Mouse (Mus musculus) stomach, postnatal 0 days (tissue): ENCODE measurements at regions not wholly inside any gene's neighbourhood (a gene's known extent, or its start where the extent isn't known, plus 50 kb on each side); places are given as distances from the start of the nearest gene placed in this dataset.

ENCODE experiments used
- ATAC-seq: fragments of 200-750 bp; cut with Nextera tagmentation; 2 replicates; pipeline ENCODE4 v1.8.0; 2017; ENCODE audit not compliant: low FRiP score, low TSS enrichment
- DNase-seq: peaks from one replicate; pipeline ENCODE4 v3.0.0-alpha.2; 2016; ENCODE audit warnings: low spot score
- H3K27ac ChIP-seq: fragments of 300-500 bp; sonication (generic); replicated peaks from 2 replicates; pipeline ENCODE4 v1.5.1; 2014; ENCODE audit warnings: mild to moderate bottlenecking, control low read depth
- H3K27me3 ChIP-seq: fragments of 300-500 bp; sonication (generic); 2 replicates; pipeline ENCODE4 v1.6.1; 2014; ENCODE audit warnings: low read length; ENCODE audit not compliant: control insufficient read depth, insufficient read depth
- H3K36me3 ChIP-seq: fragments of 300-500 bp; sonication (generic); 2 replicates; pipeline ENCODE4 v1.6.1; 2014; ENCODE audit warnings: low read length, mixed read lengths; ENCODE audit not compliant: control insufficient read depth, insufficient read depth
- H3K4me1 ChIP-seq: fragments of 300-500 bp; sonication (generic); replicated peaks from 2 replicates; pipeline ENCODE4 v1.6.1; 2014; ENCODE audit warnings: antibody characterized with exemption; ENCODE audit not compliant: control insufficient read depth, insufficient read depth
- H3K4me2 ChIP-seq: fragments of 300-500 bp; sonication (generic); replicated peaks from 2 replicates; pipeline ENCODE4 v1.6.1; 2014; ENCODE audit warnings: low read depth, mild to moderate bottlenecking, control low read depth, moderate library complexity
- H3K4me3 ChIP-seq: fragments of 300-500 bp; sonication (generic); 2 replicates; pipeline ENCODE4 v1.5.1; 2014; ENCODE audit warnings: low read depth, low read length, control low read depth
- H3K9ac ChIP-seq: fragments of 300-500 bp; sonication (generic); 2 replicates; pipeline ENCODE4 v1.6.1; 2014; ENCODE audit warnings: mild to moderate bottlenecking, low read length, control low read depth, mixed read lengths
- H3K9me3 ChIP-seq: fragments of 300-500 bp; sonication (generic); 2 replicates; pipeline ENCODE4 v1.6.1; 2016; ENCODE audit warnings: low read length; ENCODE audit not compliant: control insufficient read depth
- CTCF ChIP-seq: IDR thresholded peaks from 2 replicates; pipeline ENCODE4 v1.5.1; 2016; ENCODE audit warnings: antibody characterized with exemption, low read depth, mild to moderate bottlenecking, moderate library complexity
- EP300 ChIP-seq: optimal IDR thresholded peaks from 2 replicates; pipeline ENCODE3; 2016; ENCODE audit warnings: antibody characterized with exemption
- WGBS: fragments of 180-500 bp; shearing (Covaris S2); extraction: QIAGEN DNeasy Blood & Tissue Kit; methylation state at CpG from one replicate; pipeline ENCODE4 v1.1.7; 2014; 5-methylcytosine and 5-hydroxymethylcytosine counted together

GRCm38 (mm10) chr13:97625391-97625790 is 135.0 kb downstream of the Gm10260 start:
- whole genome bisulfite sequencing = 66% methylated on average over 4 of the region's 4 CpGs
- no peak overlapping the region for H3K9ac ChIP-seq
- H3K27me3 ChIP-seq = no peaks in the 10 kb centered on the region
- H3K4me3 ChIP-seq = no peak overlapping the region
- no peaks in the 10 kb centered on the region for H3K4me1 ChIP-seq
- H3K27ac ChIP-seq = no peak overlapping the region
- H3K36me3 ChIP-seq = no peaks in the 10 kb centered on the region
- TF ChIP-seq CTCF = no peak
- H3K4me2 ChIP-seq = no peak overlapping the region
- no peak for ATAC-seq
- DNase-seq = no peak
- no peaks in the 10 kb centered on the region for H3K9me3 ChIP-seq

GRCm38 (mm10) chr13:97618190-97618586 is 142.2 kb downstream of the Gm10260 start:
- 64% methylated on average over 6 of the region's 6 CpGs for WGBS
- DNase-seq (no peak), ATAC-seq (no peak)
- Histone ChIP-seq H3K4me3 (no peak overlapping the region), H3K4me2 (no peak overlapping the region), H3K9ac (no peak overlapping the region), H3K27ac (no peak overlapping the region; the same call in 1 of the 2 replicates), H3K9me3 (no peaks in the 10 kb centered on the region), H3K27me3 (no peaks in the 10 kb centered on the region), H3K4me1 (no peaks in the 10 kb centered on the region), H3K36me3 (no peaks in the 10 kb centered on the region)
- TF ChIP-seq CTCF = no peak
- TF ChIP-seq EP300 = no peak

- H3K4me1 ChIP-seq = no peaks in the 10 kb centered on the region
- DNase-seq (peak; percentile 36), ATAC-seq (peak; percentile 78; the same call in 1 of the 2 replicates)
- no peaks in the 10 kb centered on the region for H3K36me3 ChIP-seq
- H3K27ac ChIP-seq = peak overlapping the region; percentile 35; the same call in 1 of the 2 replicates
- H3K9ac ChIP-seq = no peak overlapping the region
- no peak for TF ChIP-seq CTCF
- no peaks in the 10 kb centered on the region for H3K9me3 ChIP-seq
- 34% methylated on average over 13 of the region's 13 CpGs for WGBS
- H3K27me3 ChIP-seq = no peaks in the 10 kb centered on the region
- H3K4me3 ChIP-seq = no peak overlapping the region
- no peak overlapping the region for H3K4me2 ChIP-seq
Measured at GRCm38 (mm10) chr13:97617511-97618189, 142.8 kb downstream of the Gm10260 start.

- Histone ChIP-seq H3K4me2 (no peak overlapping the region), H3K4me3 (no peak overlapping the region), H3K36me3 (no peaks in the 10 kb centered on the region), H3K27me3 (no peaks in the 10 kb centered on the region), H3K9me3 (no peaks in the 10 kb centered on the region), H3K9ac (no peak overlapping the region), H3K4me1 (no peaks in the 10 kb centered on the region), H3K27ac (peak overlapping the region; percentile 35; the same call in 1 of the 2 replicates)
- no peak for ATAC-seq
- no peak for DNase-seq
- no peak for TF ChIP-seq EP300
Measured at GRCm38 (mm10) chr13:97616919-97617318, 143.5 kb downstream of the Gm10260 start.

- Histone ChIP-seq H3K27ac (no peak overlapping the region), H3K27me3 (no peaks in the 10 kb centered on the region), H3K9ac (no peak overlapping the region), H3K4me2 (no peak overlapping the region), H3K9me3 (no peaks in the 10 kb centered on the region), H3K4me1 (no peaks in the 10 kb centered on the region), H3K36me3 (no peaks in the 10 kb centered on the region), H3K4me3 (no peak overlapping the region)
- DNase-seq (peak; percentile 56), ATAC-seq (no peak)
- 47% methylated on average over 11 of the region's 11 CpGs for WGBS
- TF ChIP-seq EP300 = no peak
- peak; percentile 65 for TF ChIP-seq CTCF
Measured at GRCm38 (mm10) chr13:97607221-97607723, 153.2 kb downstream of the Gm10260 start.

- ATAC-seq (no peak; the same call in 1 of the 2 replicates), DNase-seq (no peak)
- WGBS = 74% methylated on average over 3 of the region's 3 CpGs
- Histone ChIP-seq H3K36me3 (no peaks in the 10 kb centered on the region), H3K9ac (no peak overlapping the region), H3K4me1 (no peaks in the 10 kb centered on the region), H3K27ac (no peak overlapping the region), H3K27me3 (no peaks in the 10 kb centered on the region), H3K4me2 (no peak overlapping the region), H3K4me3 (no peak overlapping the region), H3K9me3 (no peaks in the 10 kb centered on the region)
- TF ChIP-seq CTCF (no peak), EP300 (no peak)
Measured at GRCm38 (mm10) chr13:97604451-97604850, 156.0 kb downstream of the Gm10260 start.
